Comparison of ENCODE assay signal across 14 mouse cellular contexts in the genomic region with DNA sequence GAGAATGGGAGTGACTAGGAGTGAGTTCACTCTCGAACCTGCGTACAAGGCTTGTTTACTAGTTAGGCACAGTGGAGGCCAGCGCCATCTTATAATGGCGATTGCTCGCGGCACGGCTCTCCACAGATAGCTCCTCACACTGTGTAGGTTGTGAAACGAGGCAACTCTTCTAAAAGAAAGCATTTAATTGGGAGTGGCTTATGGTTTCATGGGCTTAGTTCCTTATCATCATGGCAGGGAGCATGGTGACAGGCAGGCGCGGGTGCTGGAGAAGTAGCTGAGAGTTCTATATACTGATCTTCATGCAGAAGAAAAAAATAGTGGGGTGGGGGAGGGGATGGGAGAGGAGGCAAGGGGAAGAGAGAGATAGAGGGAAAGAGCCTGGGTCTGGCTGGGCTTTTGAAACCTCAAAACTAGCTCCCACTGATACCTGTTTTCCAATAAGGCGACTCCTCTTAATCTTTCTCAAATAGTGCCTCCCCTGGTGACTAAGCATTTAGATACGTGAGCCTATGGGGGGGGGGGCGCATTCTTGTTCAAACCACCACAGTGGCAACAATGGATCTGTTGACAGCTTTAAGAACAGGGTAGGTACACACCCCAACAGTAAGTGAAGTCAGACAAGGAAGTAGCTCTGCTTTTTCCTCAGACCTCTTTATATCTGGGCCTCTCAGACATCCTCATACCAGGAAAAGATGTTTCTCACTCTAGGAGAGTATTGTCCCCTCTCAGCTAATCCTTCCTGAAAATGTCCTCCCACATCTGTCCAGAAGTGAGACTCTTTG.
"Had no signal": no experiment of that assay in that cellular context is flagged by ENCODE, and none has a peak within 500 bp of the region (broad histone marks: within the 10 kb centered on the region; RNA-seq: fewer than 3 reads in every experiment).

No protein-coding gene starts in this region.

- H3K9ac ChIP-seq: limb, embryonic 12.5 days; liver, embryonic 13.5 days; liver, postnatal 0 days; midbrain, embryonic 15.5 days; neural tube, embryonic 12.5 days had no signal

- H3K4me1 ChIP-seq: limb, embryonic 12.5 days; liver, embryonic 13.5 days; midbrain, embryonic 15.5 days; neural tube, embryonic 12.5 days had no signal

- ATAC-seq: inflammation-experienced regulatory T-cells, adult 6 months; liver, postnatal 0 days; midbrain, embryonic 15.5 days had no signal

- H3K4me2 ChIP-seq: limb, embryonic 12.5 days; liver, embryonic 13.5 days; midbrain, embryonic 15.5 days; neural tube, embryonic 12.5 days had no signal

- H3K27me3 ChIP-seq: limb, embryonic 12.5 days; liver, embryonic 13.5 days; midbrain, embryonic 15.5 days; neural tube, embryonic 12.5 days had no signal

- H3K36me3 ChIP-seq: limb, embryonic 12.5 days; liver, embryonic 13.5 days; midbrain, embryonic 15.5 days; neural tube, embryonic 12.5 days had no signal

- H3K4me3 ChIP-seq: limb, embryonic 12.5 days; liver, embryonic 13.5 days; midbrain, embryonic 15.5 days; neural tube, embryonic 12.5 days had no signal

- H3K9me3 ChIP-seq: limb, embryonic 12.5 days; liver, embryonic 13.5 days; midbrain, embryonic 15.5 days; neural tube, embryonic 12.5 days had no signal

- DNase-seq: kidney, adult 8-10 months; kidney, postnatal 36 days; liver; liver, embryonic 13.5 days; liver, postnatal 0 days; right cerebral cortex, postnatal 4 days; spleen, adult 18-20 months; thymus, adult 18-20 months; thymus, postnatal 36 days had no signal

- H3K27ac ChIP-seq: kidney, postnatal 0 days; limb, embryonic 12.5 days; liver, embryonic 13.5 days; midbrain, embryonic 15.5 days; neural tube, embryonic 12.5 days had no signal
